Mouse (Mus musculus) E14TG2a.4 (cell line): ENCODE results near the gene C1ql3.

Source experiments
- CTCF ChIP-seq: conservative IDR thresholded peaks from 2 replicates; pipeline ENCODE4 v1.5.1; 2014; ENCODE audit warnings: low read length
- NANOG ChIP-seq: IDR thresholded peaks from 2 replicates; pipeline ENCODE4 v1.6.1; 2014; ENCODE audit warnings: borderline replicate concordance, low read length, mixed read lengths
- POU5F1 ChIP-seq: IDR thresholded peaks from 2 replicates; pipeline ENCODE4 v1.6.1; 2014; ENCODE audit warnings: low read length, borderline replicate concordance

DNA sequence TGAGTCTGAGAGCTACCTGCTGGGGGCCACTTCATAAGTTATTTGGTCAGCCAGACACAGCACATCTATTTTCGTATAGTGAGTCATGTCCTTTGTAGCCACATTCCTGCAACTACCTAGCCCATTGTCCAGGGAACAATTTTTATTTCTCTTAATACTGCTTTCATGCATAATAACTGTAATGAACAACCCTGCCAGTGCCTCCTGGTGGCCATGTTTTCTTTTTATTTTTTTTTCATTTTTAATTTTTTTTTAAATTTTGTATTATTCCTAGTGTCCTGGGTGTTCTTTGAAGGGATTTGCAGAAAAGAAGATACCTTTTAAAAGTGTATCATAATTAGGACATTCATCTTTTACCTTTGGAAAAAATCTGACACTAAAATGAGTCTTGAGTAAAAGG is 3.2 kb downstream of the C1ql3 start:
- no peak for TF ChIP-seq CTCF
- TF ChIP-seq NANOG, result no peak
- TF ChIP-seq POU5F1, result no peak
